Mouse (Mus musculus): Measurements from ENCODE around the gene Rpsa. TPM values are rescaled to one million over a fixed set of nuclear protein-coding genes. Genes with fewer than 3 reads are reported as not detected.

Gene Rpsa
- total RNA-seq, 2 experiments from 2014 or later = 395 to 503 TPM

- no peak for TF ChIP-seq CTCF (IDR thresholded peaks at IDR 0.05)
- intact Hi-C loops (cut with DNase I) = no loop called here
- H3K27ac ChIP-seq = no peak overlapping the region
- DNase-seq = no peak
- no peak overlapping the region for H3K4me3 ChIP-seq
These were observed 17.0 kb downstream of the Rpsa start for GRCm38 (mm10) chr9:120144474-120144873.

GRCm38 (mm10) chr9:120149222-120149828 lies 21.8 kb downstream of the Rpsa start, which contains the start of gene Mobp:
Gene Mobp, plus strand, starts transcription at chr9:120149707.
- no peak for TF ChIP-seq CTCF (IDR thresholded peaks at IDR 0.05)
- Histone ChIP-seq H3K27ac (no peak within 1 kb of the TSS), H3K4me3 (no peak within 1 kb of the TSS)
- intact Hi-C loops (cut with DNase I) = no loop called here
- no peak for DNase-seq

- no peak overlapping the region for H3K27ac ChIP-seq
- no peak overlapping the region for H3K4me3 ChIP-seq
- intact Hi-C loops (cut with DNase I) = no loop called here
- DNase-seq = no peak
- no peak for TF ChIP-seq CTCF (IDR thresholded peaks at IDR 0.05)
These were observed 23.7 kb downstream of the Rpsa start for GRCm38 (mm10) chr9:120151152-120151551.

GRCm38 (mm10) chr9:120151906-120152399 lies 24.5 kb downstream of the Rpsa start:
- no peak overlapping the region for H3K27ac ChIP-seq
- no peak overlapping the region for H3K4me3 ChIP-seq
- intact Hi-C loops (cut with DNase I) = no loop called here
- no peak for TF ChIP-seq CTCF (IDR thresholded peaks at IDR 0.05)
- no peak for DNase-seq

- no peak overlapping the region for H3K4me3 ChIP-seq
- H3K27ac ChIP-seq = no peak overlapping the region
- intact Hi-C loops (cut with DNase I) = no loop called here
- TF ChIP-seq CTCF (IDR thresholded peaks at IDR 0.05) = no peak
- no peak for DNase-seq
These were observed 30.6 kb downstream of the Rpsa start for GRCm38 (mm10) chr9:120158047-120158446.

GRCm38 (mm10) chr9:120163862-120164261 lies 36.4 kb downstream of the Rpsa start:
- intact Hi-C loops (cut with DNase I) = no loop called here
- Histone ChIP-seq H3K27ac (no peak overlapping the region), H3K4me3 (no peak overlapping the region)
- DNase-seq = no peak
- TF ChIP-seq CTCF (IDR thresholded peaks at IDR 0.05) = no peak

GRCm38 (mm10) chr9:120167826-120168225 lies 40.3 kb downstream of the Rpsa start:
- no peak for DNase-seq
- TF ChIP-seq CTCF (IDR thresholded peaks at IDR 0.05) = no peak
- Histone ChIP-seq H3K27ac (no peak overlapping the region), H3K4me3 (no peak overlapping the region)
- intact Hi-C loops (cut with DNase I) = no loop called here

GRCm38 (mm10) chr9:120171295-120171694 lies 43.8 kb downstream of the Rpsa start:
- no peak overlapping the region for H3K27ac ChIP-seq
- DNase-seq = peak; percentile 50
- H3K4me3 ChIP-seq = no peak overlapping the region
- TF ChIP-seq CTCF (IDR thresholded peaks at IDR 0.05) = peak; percentile 63
- intact Hi-C loops (cut with DNase I) = loop anchor here (2.0 kb wide), 1 partner anchor 30 kb away; no protein-coding TSS in a partner anchor

GRCm38 (mm10) chr9:120174436-120175137 lies 47.1 kb downstream of the Rpsa start:
- intact Hi-C loops (cut with DNase I) = no loop called here
- TF ChIP-seq CTCF (IDR thresholded peaks at IDR 0.05) = no peak
- no peak overlapping the region for H3K27ac ChIP-seq
- DNase-seq = no peak
- no peak overlapping the region for H3K4me3 ChIP-seq

GRCm38 (mm10) chr9:120178813-120179212 lies 51.3 kb downstream of the Rpsa start:
- H3K4me3 ChIP-seq = no peak overlapping the region
- TF ChIP-seq CTCF (IDR thresholded peaks at IDR 0.05) = no peak
- no peak for DNase-seq
- no peak overlapping the region for H3K27ac ChIP-seq
- intact Hi-C loops (cut with DNase I) = no loop called here

Other genes with a start within 250 kb of the Rpsa start
- 10 to 100 TPM; 14.3 to 15.9 TPM for gene Wdr48, start 232.8 kb upstream of the Rpsa start, total RNA-seq (2021)
- gene Gorasp1, start 190.1 kb upstream of the Rpsa start, total RNA-seq (2021) = 10 to 100 TPM; 20.5 to 21.4 TPM
- not detected for gene Ttc21a, start 190.1 kb upstream of the Rpsa start, total RNA-seq (2021)
- gene Csrnp1, start 143.0 kb upstream of the Rpsa start, total RNA-seq (2021) = 10 to 100 TPM in 1 of 2 experiments, 1 to 10 TPM in 1; 5.9 to 12.0 TPM
- 100 to 1,000 TPM in 1 of 2 experiments, 10 to 100 TPM in 1; 70.1 to 116 TPM for gene Xirp1, start 104.1 kb upstream of the Rpsa start, total RNA-seq (2021)
- under 1 TPM; 0.15 to 0.20 TPM for gene Cx3cr1, start 57.8 kb upstream of the Rpsa start, total RNA-seq (2021)
- not detected for gene Ccr8, start 35.6 kb upstream of the Rpsa start, total RNA-seq (2021)
- gene Slc25a38, start 17.3 kb upstream of the Rpsa start, total RNA-seq (2021) = 10 to 100 TPM; 10.4 to 12.1 TPM
- gene Mobp, start 22.0 kb downstream of the Rpsa start, total RNA-seq (2021) = not detected
- 1 to 10 TPM in 1 of 2 experiments, under 1 TPM in 1; 0.98 to 1.2 TPM for gene Myrip, start 173.8 kb downstream of the Rpsa start, total RNA-seq (2021)

Measured in gastrocnemius, adult 2 months (tissue).